Mouse (Mus musculus): ENCODE measurements at regions not wholly inside any gene's neighbourhood (a gene's known extent, or its start where the extent isn't known, plus 50 kb on each side); places are given as distances from the start of the nearest gene placed in this dataset.

DNA sequence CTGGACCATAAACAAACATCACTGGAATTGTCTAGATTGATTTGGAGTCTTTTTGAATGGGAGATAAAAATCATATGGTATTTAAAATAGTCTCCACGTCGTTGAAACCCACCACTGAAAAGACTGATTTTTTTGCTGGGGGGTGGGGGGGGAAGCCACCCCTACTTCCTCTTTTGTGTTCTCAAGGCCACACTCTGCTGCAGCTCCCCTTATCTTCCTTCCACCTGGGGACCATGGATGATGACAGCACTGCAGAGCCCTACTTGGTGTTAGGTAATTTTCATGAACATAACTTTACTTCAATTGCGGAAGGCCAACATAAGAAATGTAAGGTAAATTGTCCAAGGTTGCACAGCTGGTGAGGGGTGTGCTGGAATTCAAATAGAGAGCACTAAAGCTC, 232.4 kb upstream of the Vrk2 start:
- no peak for TF ChIP-seq CTCF (IDR thresholded peaks at IDR 0.05; ENCODE audit: low read depth)
- no peaks in the 10 kb centered on the region for H3K4me1 ChIP-seq (replicated peaks; ENCODE audit: insufficient read depth, low read length)
- WGBS = 78% methylated on average over 3 of the region's 3 CpGs
- H3K9me3 ChIP-seq (replicated peaks; ENCODE audit: low read length) = no peaks in the 10 kb centered on the region
- H3K4me3 ChIP-seq (replicated peaks; ENCODE audit: low read depth, low read length) = no peak overlapping the region
- H3K4me2 ChIP-seq (ENCODE audit: low read length) = no peak overlapping the region
- ATAC-seq (replicated peaks; ENCODE audit: low FRiP score, low read depth) = no peak
- H3K9ac ChIP-seq (ENCODE audit: low read depth, low read length) = no peak overlapping the region
- no peaks in the 10 kb centered on the region for H3K27me3 ChIP-seq (ENCODE audit: insufficient read depth, low read length)
- H3K27ac ChIP-seq = no peak overlapping the region
- no peak for DNase-seq (ENCODE audit: low spot score)
- no peaks in the 10 kb centered on the region for H3K36me3 ChIP-seq (ENCODE audit: insufficient read depth, low read length)

DNA sequence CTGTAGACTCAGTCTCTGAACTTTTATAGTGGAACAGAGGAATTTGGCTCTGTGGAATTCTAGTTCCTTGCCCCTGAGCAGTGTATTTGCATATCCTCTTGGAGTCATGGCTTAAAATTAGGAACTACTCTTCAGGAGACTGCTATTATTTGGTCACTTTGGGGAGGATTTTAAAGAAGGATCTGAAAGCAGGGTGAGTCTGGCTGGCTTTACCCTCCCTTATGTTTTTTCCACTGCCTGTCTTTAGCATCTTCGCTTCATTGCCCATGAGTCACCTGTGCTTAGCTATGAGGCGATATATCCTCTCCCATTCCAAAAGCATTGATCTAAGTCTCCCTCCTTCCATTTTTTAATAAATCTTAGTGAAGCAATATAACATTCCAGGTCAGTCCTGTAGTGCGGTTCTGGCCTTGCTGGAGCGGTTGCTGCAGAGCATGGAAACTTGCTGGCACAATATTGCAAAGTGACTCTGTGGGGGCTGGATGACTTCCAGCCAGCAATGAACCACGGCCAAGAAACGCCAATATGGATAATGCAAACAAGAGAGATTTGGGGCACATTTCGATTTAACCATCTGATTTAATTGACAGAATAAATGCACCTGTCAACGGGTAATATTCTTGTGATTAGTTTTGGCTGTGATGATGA, 230.4 kb upstream of the Vrk2 start:
- no peak overlapping the region for H3K4me2 ChIP-seq (ENCODE audit: low read length)
- H3K36me3 ChIP-seq (ENCODE audit: insufficient read depth, low read length) = no peaks in the 10 kb centered on the region
- no peak for DNase-seq (ENCODE audit: low spot score)
- 73% methylated on average over 8 of the region's 8 CpGs for WGBS
- H3K27ac ChIP-seq = no peak overlapping the region
- H3K4me3 ChIP-seq (replicated peaks; ENCODE audit: low read depth, low read length) = no peak overlapping the region
- no peaks in the 10 kb centered on the region for H3K27me3 ChIP-seq (ENCODE audit: insufficient read depth, low read length)
- ATAC-seq (replicated peaks; ENCODE audit: low FRiP score, low read depth) = no peak
- TF ChIP-seq CTCF (IDR thresholded peaks at IDR 0.05; ENCODE audit: low read depth) = no peak
- H3K9ac ChIP-seq (ENCODE audit: low read depth, low read length) = no peak overlapping the region
- H3K4me1 ChIP-seq (replicated peaks; ENCODE audit: insufficient read depth, low read length) = no peaks in the 10 kb centered on the region
- no peaks in the 10 kb centered on the region for H3K9me3 ChIP-seq (replicated peaks; ENCODE audit: low read length)

DNA sequence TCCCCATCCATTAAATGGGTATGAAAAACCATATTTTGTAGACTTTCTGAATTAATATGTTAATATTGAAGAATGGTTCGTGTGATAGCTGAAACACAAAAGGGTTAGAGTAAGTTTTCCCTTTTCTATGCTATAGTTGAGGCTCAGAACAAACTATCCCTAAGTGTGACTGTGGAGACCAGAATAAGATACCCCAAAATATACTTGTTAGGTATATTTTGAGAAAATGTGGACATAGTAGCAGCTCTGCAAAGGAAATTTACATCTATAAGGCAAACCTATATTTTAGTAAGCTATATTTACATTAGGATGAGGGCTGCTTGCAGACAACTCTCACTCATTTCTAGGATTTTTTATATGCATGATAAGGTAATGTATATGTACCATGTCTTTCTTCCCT, 227.3 kb upstream of the Vrk2 start:
- Histone ChIP-seq H3K4me2 (ENCODE audit: low read length) (no peak overlapping the region), H3K9ac (ENCODE audit: low read depth, low read length) (no peak overlapping the region), H3K4me3 (replicated peaks; ENCODE audit: low read depth, low read length) (no peak overlapping the region), H3K4me1 (replicated peaks; ENCODE audit: insufficient read depth, low read length) (no peaks in the 10 kb centered on the region), H3K36me3 (ENCODE audit: insufficient read depth, low read length) (no peaks in the 10 kb centered on the region), H3K27me3 (ENCODE audit: insufficient read depth, low read length) (no peaks in the 10 kb centered on the region), H3K27ac (no peak overlapping the region), H3K9me3 (replicated peaks; ENCODE audit: low read length) (no peaks in the 10 kb centered on the region)
- ATAC-seq (replicated peaks; ENCODE audit: low FRiP score, low read depth) (no peak), DNase-seq (ENCODE audit: low spot score) (no peak)
- WGBS = 56% methylated on average over 1 of the region's 1 CpGs
- TF ChIP-seq CTCF (IDR thresholded peaks at IDR 0.05; ENCODE audit: low read depth) = no peak

DNA sequence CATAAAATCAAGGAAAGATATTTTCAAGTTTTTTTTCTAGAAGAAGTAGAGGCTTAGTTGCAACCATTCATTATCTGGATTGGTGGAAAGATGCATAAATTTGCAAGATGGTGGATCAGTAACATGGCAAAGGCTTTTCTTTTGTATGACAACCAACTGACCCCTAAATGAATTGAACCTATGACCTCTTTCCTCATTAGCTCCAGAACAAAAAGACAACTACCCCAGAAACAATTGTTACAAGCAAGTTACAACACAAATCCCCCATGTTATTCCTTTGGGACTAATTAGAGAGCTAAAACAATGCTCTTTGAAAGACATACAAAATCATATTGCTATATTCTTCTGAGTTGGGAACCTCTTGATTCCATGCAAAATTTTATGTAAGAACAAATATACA, 223.5 kb upstream of the Vrk2 start:
- Histone ChIP-seq H3K9me3 (replicated peaks; ENCODE audit: low read length) (no peaks in the 10 kb centered on the region), H3K27me3 (ENCODE audit: insufficient read depth, low read length) (no peaks in the 10 kb centered on the region), H3K27ac (no peak overlapping the region), H3K4me3 (replicated peaks; ENCODE audit: low read depth, low read length) (no peak overlapping the region), H3K9ac (ENCODE audit: low read depth, low read length) (no peak overlapping the region), H3K36me3 (ENCODE audit: insufficient read depth, low read length) (no peaks in the 10 kb centered on the region), H3K4me2 (ENCODE audit: low read length) (no peak overlapping the region), H3K4me1 (replicated peaks; ENCODE audit: insufficient read depth, low read length) (no peaks in the 10 kb centered on the region)
- DNase-seq (ENCODE audit: low spot score) (no peak), ATAC-seq (replicated peaks; ENCODE audit: low FRiP score, low read depth) (no peak)
- no peak for TF ChIP-seq CTCF (IDR thresholded peaks at IDR 0.05; ENCODE audit: low read depth)

DNA sequence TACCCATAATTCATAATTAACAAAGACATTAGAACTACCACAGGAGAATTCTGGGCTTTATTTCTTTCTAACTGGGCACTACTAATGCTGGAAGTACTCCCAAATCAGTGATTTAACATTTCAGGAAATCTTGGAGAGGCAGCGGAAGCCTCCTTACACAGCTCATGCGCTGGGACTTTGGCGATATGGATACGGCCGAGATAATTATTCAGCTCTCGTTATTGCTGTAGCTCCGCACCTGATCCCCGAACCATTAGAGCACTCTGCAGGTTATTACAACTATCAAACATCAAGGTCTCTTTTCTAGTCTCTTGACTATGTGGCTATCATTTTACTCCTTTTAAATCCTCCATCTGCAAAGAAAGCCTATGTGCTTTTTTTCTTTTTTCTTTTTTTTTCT, 221.3 kb upstream of the Vrk2 start:
- Histone ChIP-seq H3K4me2 (ENCODE audit: low read length) (no peak overlapping the region), H3K36me3 (ENCODE audit: insufficient read depth, low read length) (no peaks in the 10 kb centered on the region), H3K27ac (no peak overlapping the region), H3K4me3 (replicated peaks; ENCODE audit: low read depth, low read length) (no peak overlapping the region), H3K4me1 (replicated peaks; ENCODE audit: insufficient read depth, low read length) (no peaks in the 10 kb centered on the region), H3K27me3 (ENCODE audit: insufficient read depth, low read length) (no peaks in the 10 kb centered on the region), H3K9me3 (replicated peaks; ENCODE audit: low read length) (no peaks in the 10 kb centered on the region), H3K9ac (ENCODE audit: low read depth, low read length) (no peak overlapping the region)
- no peak for DNase-seq (ENCODE audit: low spot score)
- TF ChIP-seq CTCF (IDR thresholded peaks at IDR 0.05; ENCODE audit: low read depth) = no peak
- WGBS = 75% methylated on average over 8 of the region's 8 CpGs
- no peak for ATAC-seq (replicated peaks; ENCODE audit: low FRiP score, low read depth)

DNA sequence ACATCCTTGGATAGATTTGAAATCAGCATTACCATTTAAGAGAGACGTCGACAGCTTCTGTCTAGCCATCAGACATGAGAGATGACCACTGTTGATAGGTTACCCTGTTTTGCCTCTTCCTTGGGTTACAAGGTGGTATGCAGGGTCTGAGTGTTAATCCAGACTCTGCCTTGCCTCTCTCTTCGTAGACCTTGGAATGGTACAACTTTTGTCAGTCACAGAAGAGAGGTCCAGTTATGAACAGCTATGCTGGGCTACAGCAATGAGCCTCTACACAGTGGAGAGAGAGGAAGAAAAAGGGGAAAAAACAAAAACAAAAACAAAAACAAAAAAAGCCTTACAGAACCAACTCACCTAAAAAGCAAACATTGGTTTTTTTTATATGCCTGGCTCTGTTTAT, 220.8 kb upstream of the Vrk2 start:
- ATAC-seq (replicated peaks; ENCODE audit: low FRiP score, low read depth) = no peak
- H3K4me2 ChIP-seq (ENCODE audit: low read length) = no peak overlapping the region
- H3K9ac ChIP-seq (ENCODE audit: low read depth, low read length) = no peak overlapping the region
- no peak for DNase-seq (ENCODE audit: low spot score)
- H3K36me3 ChIP-seq (ENCODE audit: insufficient read depth, low read length) = no peaks in the 10 kb centered on the region
- H3K4me1 ChIP-seq (replicated peaks; ENCODE audit: insufficient read depth, low read length) = no peaks in the 10 kb centered on the region
- no peak overlapping the region for H3K4me3 ChIP-seq (replicated peaks; ENCODE audit: low read depth, low read length)
- TF ChIP-seq CTCF (IDR thresholded peaks at IDR 0.05; ENCODE audit: low read depth) = no peak
- H3K9me3 ChIP-seq (replicated peaks; ENCODE audit: low read length) = no peaks in the 10 kb centered on the region
- no peaks in the 10 kb centered on the region for H3K27me3 ChIP-seq (ENCODE audit: insufficient read depth, low read length)
- WGBS = 85% methylated on average over 3 of the region's 3 CpGs
- H3K27ac ChIP-seq = no peak overlapping the region

Data from kidney, postnatal 0 days (tissue).